Mouse (Mus musculus): ENCODE measurements around the gene Samd10. TPM values are rescaled to one million over a fixed set of nuclear protein-coding genes. Genes with fewer than 3 reads are reported as not detected.

Samd10 gene
- total RNA-seq (2022), result 10 to 100 TPM; 14.1 to 17.8 (median 16.2) TPM

- peak in 1 of 2 experiments; percentile 57 for DNase-seq (ENCODE audit: low spot score in 2 of 2)
These were observed at the start of gene Samd10 for GRCm38 (mm10) chr2:181598454-181599351. Gene Samd10 (minus strand): TSS chr2:181599212.

- DNase-seq (ENCODE audit: low spot score in 2 of 2), result no peak
These were observed 47.8 kb upstream of the Samd10 start for GRCm38 (mm10) chr2:181646626-181647472.

- no peak for DNase-seq (ENCODE audit: low spot score in 2 of 2)
These were observed 46.7 kb upstream of the Samd10 start for GRCm38 (mm10) chr2:181645666-181646065.

GRCm38 (mm10) chr2:181644361-181644760 lies 45.3 kb upstream of the Samd10 start:
- no peak for DNase-seq (ENCODE audit: low spot score in 2 of 2)

GRCm38 (mm10) chr2:181635865-181636264 lies 36.9 kb upstream of the Samd10 start:
- no peak for DNase-seq (ENCODE audit: low spot score in 2 of 2)

GRCm38 (mm10) chr2:181632624-181633023 lies 33.6 kb upstream of the Samd10 start:
- DNase-seq (ENCODE audit: low spot score in 2 of 2), result peak in 1 of 2 experiments; percentile 35

GRCm38 (mm10) chr2:181628471-181628870 lies 29.5 kb upstream of the Samd10 start:
- no peak for DNase-seq (ENCODE audit: low spot score in 2 of 2)

GRCm38 (mm10) chr2:181623401-181623800 lies 24.4 kb upstream of the Samd10 start:
- DNase-seq (ENCODE audit: low spot score in 2 of 2), result peak in 1 of 2 experiments; percentile 26

GRCm38 (mm10) chr2:181618761-181619495 lies 19.9 kb upstream of the Samd10 start:
- DNase-seq (ENCODE audit: low spot score in 2 of 2), result no peak

- DNase-seq (ENCODE audit: low spot score in 2 of 2), result no peak
These were observed 3.4 kb upstream of the Samd10 start for GRCm38 (mm10) chr2:181602367-181602766.

GRCm38 (mm10) chr2:181601751-181602145 lies 2.7 kb upstream of the Samd10 start:
- DNase-seq (ENCODE audit: low spot score in 2 of 2), result no peak

- peak; percentile 97 to 98 for DNase-seq (ENCODE audit: low spot score in 2 of 2)
These were observed 2.1 kb upstream of the Samd10 start for GRCm38 (mm10) chr2:181600828-181601750.

- DNase-seq (ENCODE audit: low spot score in 2 of 2), result no peak
These were observed 1.3 kb upstream of the Samd10 start for GRCm38 (mm10) chr2:181600226-181600758.

GRCm38 (mm10) chr2:181597378-181598061 lies 1.5 kb downstream of the Samd10 start:
- DNase-seq (ENCODE audit: low spot score in 2 of 2), result no peak

- no peak for DNase-seq (ENCODE audit: low spot score in 2 of 2)
These were observed 2.6 kb downstream of the Samd10 start for GRCm38 (mm10) chr2:181596221-181596960.

GRCm38 (mm10) chr2:181594946-181595696 lies 3.9 kb downstream of the Samd10 start:
- DNase-seq (ENCODE audit: low spot score in 2 of 2), result no peak

- DNase-seq (ENCODE audit: low spot score in 2 of 2), result no peak
These were observed 5.1 kb downstream of the Samd10 start for GRCm38 (mm10) chr2:181593937-181594336.

- peak in 1 of 2 experiments; percentile 46 for DNase-seq (ENCODE audit: low spot score in 2 of 2)
These were observed 6.0 kb downstream of the Samd10 start for GRCm38 (mm10) chr2:181593042-181593421.
